Mouse (Mus musculus): ENCODE results near the gene Zcchc13.

DNA sequence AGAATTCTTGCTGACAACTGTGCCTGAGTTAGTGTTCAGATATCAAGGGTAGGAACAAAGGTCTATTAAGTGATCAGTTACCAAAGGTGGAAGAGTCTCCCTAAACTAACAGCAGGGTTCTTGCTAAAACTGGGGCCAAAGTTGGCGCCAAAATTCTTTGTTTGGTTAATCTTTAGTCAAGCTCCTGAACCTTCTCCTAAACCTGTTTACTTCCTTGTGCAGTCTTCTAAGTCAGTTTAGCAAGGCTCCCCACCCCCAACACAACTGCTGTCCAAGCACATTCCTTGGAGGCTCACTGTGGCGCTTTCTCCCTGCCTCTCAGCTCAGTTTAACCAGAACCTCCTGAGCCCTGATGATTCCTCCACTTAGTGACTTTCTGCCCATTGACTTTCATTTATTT lies 22.6 kb downstream of the Zcchc13 start:
- TF ChIP-seq POLR2A (IDR thresholded peaks at IDR 0.05; ENCODE audit: low read depth, low read length) (no peak), CTCF (IDR thresholded peaks at IDR 0.05; ENCODE audit: extremely low read depth, insufficient read depth, insufficient read length, insufficient replicate concordance) (no peak)

Data from spleen, adult 2 months (tissue).